Mouse (Mus musculus) liver, adult 2 months (tissue): ENCODE data around the gene Mob1a. TPM values are rescaled to one million over a fixed set of nuclear protein-coding genes. Genes with fewer than 3 reads are reported as not detected.

Source experiments
- DNase-seq: peaks from one replicate; pipeline ENCODE4 v3.0.0-alpha.2; 2011; ENCODE audit warnings: low read depth, low spot score; ENCODE audit errors: extremely low read depth
- H3K27ac ChIP-seq: fragments of 200-500 bp; replicated peaks from 2 replicates; pipeline ENCODE4 v1.5.1; 2012; ENCODE audit warnings: low read depth, mild to moderate bottlenecking, control low read depth, inconsistent platforms, low read length; ENCODE audit not compliant: insufficient read depth
- H3K27me3 ChIP-seq: fragments of 200-500 bp; 2 replicates; pipeline ENCODE4 v1.6.1; 2012; ENCODE audit warnings: mild to moderate bottlenecking, moderate library complexity, low read length, inconsistent platforms; ENCODE audit not compliant: control insufficient read depth, insufficient read depth
- H3K36me3 ChIP-seq: fragments of 200-500 bp; 2 replicates; pipeline ENCODE4 v1.6.1; 2012; ENCODE audit warnings: low read length, inconsistent platforms; ENCODE audit not compliant: control insufficient read depth, insufficient read depth
- H3K4me1 ChIP-seq: fragments of 200-500 bp; 2 replicates; pipeline ENCODE4 v1.6.1; 2011; ENCODE audit warnings: low read length; ENCODE audit not compliant: control insufficient read depth, insufficient read depth
- H3K4me3 ChIP-seq: fragments of 200-500 bp; 2 replicates; pipeline ENCODE4 v1.5.1; 2011; ENCODE audit warnings: low read depth, mild to moderate bottlenecking, control low read depth, low read length, moderate library complexity; ENCODE audit not compliant: insufficient read depth
- H3K79me2 ChIP-seq: fragments of 200-500 bp; 2 replicates; pipeline ENCODE4 v1.6.1; 2012; ENCODE audit warnings: inconsistent platforms, mild to moderate bottlenecking, low read length, moderate library complexity; ENCODE audit not compliant: control insufficient read depth, insufficient read depth
- H3K9ac ChIP-seq: fragments of 200-500 bp; 2 replicates; pipeline ENCODE4 v1.6.1; 2012; ENCODE audit warnings: low read depth, mild to moderate bottlenecking, control low read depth, inconsistent platforms, low read length
- CTCF ChIP-seq: fragments of 200-500 bp; IDR thresholded peaks from 2 replicates; pipeline ENCODE4 v1.5.1; 2011; ENCODE audit warnings: low read depth, low read length, control low read depth
- POLR2A ChIP-seq: fragments of 200-500 bp; IDR thresholded peaks from 2 replicates; pipeline ENCODE4 v1.6.1; 2011; ENCODE audit warnings: low read length, control low read depth; ENCODE audit not compliant: insufficient read depth; ENCODE audit errors: extremely low read depth
- WGBS: fragments of 180-500 bp; shearing (Covaris S2); methylation state at CpG from one replicate; pipeline ENCODE4 v1.1.7; 2018; 5-methylcytosine and 5-hydroxymethylcytosine counted together
- polyA plus RNA-seq: library from polyadenylated mRNA; depleted of rRNA; stranded (reverse); fragments of >200 nt; gene quantifications from 2 replicates; pipeline ENCODE4 v1.2.3, GENCODE M21; 2012
- total RNA-seq: library from RNA; depleted of rRNA; stranded (reverse); fragments of >200 nt; gene quantifications from 2 replicates; pipeline ENCODE4 v1.2.3, GENCODE M21; 2014

Mob1a gene
- total and polyA plus RNA-seq, 2 experiments = 11.9 to 35.2 TPM

DNA sequence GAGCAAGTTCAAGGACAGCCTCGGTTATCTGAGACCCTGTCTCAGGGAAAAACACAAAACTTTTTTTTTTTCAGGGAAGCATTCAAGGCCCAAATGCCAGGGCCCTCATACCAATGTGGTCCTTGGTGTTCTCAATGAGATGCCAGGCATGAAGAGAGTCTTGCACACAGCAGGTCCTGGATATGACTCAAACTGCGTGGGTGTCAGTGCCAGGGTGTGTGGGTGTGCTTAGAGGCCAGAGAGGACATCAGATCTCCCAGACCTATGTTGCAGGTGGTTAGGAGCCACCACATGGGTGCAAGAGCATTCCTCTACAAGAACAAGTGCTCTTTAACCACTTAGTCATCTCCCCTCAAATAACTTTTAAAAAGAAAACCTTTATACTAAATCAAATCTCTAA lies 24.5 kb upstream of the Mob1a start:
- WGBS = 60% methylated on average over 2 of the region's 2 CpGs

DNA sequence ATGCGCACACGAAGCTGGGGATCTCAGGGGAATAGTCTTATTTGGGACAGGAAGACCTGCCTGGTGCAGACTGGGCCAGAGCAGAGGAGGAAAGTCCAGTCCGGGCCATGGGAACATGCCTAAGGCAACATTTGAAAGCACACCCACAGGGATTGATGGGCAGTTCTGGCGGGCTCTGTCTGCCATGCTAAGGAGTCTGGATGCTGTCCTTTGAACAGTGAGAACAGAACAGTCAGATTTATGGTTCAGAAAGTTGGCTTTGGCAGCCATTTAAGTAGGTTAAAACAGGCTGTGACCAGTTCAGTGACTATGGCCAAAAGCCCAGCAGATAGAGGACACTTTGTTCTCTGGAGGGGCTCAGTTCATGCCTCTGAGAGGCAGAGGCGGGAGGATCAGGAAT lies 23.6 kb upstream of the Mob1a start:
- DNase-seq = no peak
- 89% methylated on average over 5 of the region's 5 CpGs for WGBS
- no peaks in the 10 kb centered on the region for H3K27me3 ChIP-seq
- no peaks in the 10 kb centered on the region for H3K79me2 ChIP-seq
- no peak overlapping the region for H3K27ac ChIP-seq
- no peak overlapping the region for H3K9ac ChIP-seq
- H3K36me3 ChIP-seq = no peaks in the 10 kb centered on the region
- no peak overlapping the region for H3K4me3 ChIP-seq
- no peaks in the 10 kb centered on the region for H3K4me1 ChIP-seq
- TF ChIP-seq POLR2A (no peak), CTCF (no peak)

More for the DNA sequence above, 24.5 kb upstream of the Mob1a start:
- Histone ChIP-seq H3K4me1 (no peaks in the 10 kb centered on the region), H3K4me3 (no peak overlapping the region), H3K27ac (no peak overlapping the region), H3K79me2 (no peaks in the 10 kb centered on the region), H3K36me3 (no peaks in the 10 kb centered on the region), H3K27me3 (no peaks in the 10 kb centered on the region), H3K9ac (no peak overlapping the region)
- DNase-seq = no peak
- no peak for TF ChIP-seq POLR2A
- no peak for TF ChIP-seq CTCF

- DNase-seq = no peak
- 94% methylated on average over 7 of the region's 7 CpGs for WGBS
- Histone ChIP-seq H3K4me1 (peaks cover 3% of the 10 kb centered on the region), H3K27ac (no peak overlapping the region), H3K36me3 (no peaks in the 10 kb centered on the region), H3K27me3 (no peaks in the 10 kb centered on the region), H3K79me2 (no peaks in the 10 kb centered on the region), H3K4me3 (no peak overlapping the region), H3K9ac (no peak overlapping the region)
- TF ChIP-seq POLR2A (no peak), CTCF (no peak)
Measured at GRCm38 (mm10) chr6:83309017-83309416, 16.8 kb upstream of the Mob1a start.

DNA sequence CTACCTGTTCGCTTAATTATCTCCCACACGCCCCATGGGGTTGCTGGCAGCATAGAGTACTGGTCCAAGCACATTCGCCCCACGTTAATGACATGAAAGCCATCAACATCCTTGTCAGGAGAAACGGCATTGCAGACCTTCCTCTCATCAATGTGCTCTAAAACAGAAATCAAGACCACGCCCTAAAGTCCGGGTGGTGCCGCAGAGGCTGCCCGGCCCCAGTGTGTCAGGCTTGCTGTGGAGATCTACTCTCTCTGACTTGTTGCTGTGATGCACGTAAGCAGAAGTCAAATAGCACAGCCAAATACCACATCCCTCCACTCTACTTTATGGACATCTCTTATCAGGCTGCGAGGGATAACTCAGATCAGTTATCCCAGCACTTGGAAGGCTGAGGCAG lies 14.6 kb upstream of the Mob1a start:
- Histone ChIP-seq H3K4me3 (no peak overlapping the region), H3K27me3 (no peaks in the 10 kb centered on the region), H3K9ac (no peak overlapping the region), H3K27ac (no peak overlapping the region), H3K4me1 (peaks cover 7% of the 10 kb centered on the region), H3K79me2 (no peaks in the 10 kb centered on the region), H3K36me3 (no peaks in the 10 kb centered on the region)
- TF ChIP-seq POLR2A (no peak), CTCF (no peak)
- DNase-seq = no peak
- WGBS = 94% methylated on average over 11 of the region's 11 CpGs

GRCm38 (mm10) chr6:83312021-83312420 lies 13.8 kb upstream of the Mob1a start:
- peak; percentile 26 for DNase-seq
- H3K9ac ChIP-seq = no peak overlapping the region
- H3K79me2 ChIP-seq = no peaks in the 10 kb centered on the region
- H3K27ac ChIP-seq = no peak overlapping the region
- no peaks in the 10 kb centered on the region for H3K27me3 ChIP-seq
- H3K4me1 ChIP-seq = peaks cover 7% of the 10 kb centered on the region
- WGBS = 56% methylated on average over 7 of the region's 7 CpGs
- no peaks in the 10 kb centered on the region for H3K36me3 ChIP-seq
- no peak overlapping the region for H3K4me3 ChIP-seq
- no peak for TF ChIP-seq POLR2A
- no peak for TF ChIP-seq CTCF

GRCm38 (mm10) chr6:83312514-83312913 lies 13.3 kb upstream of the Mob1a start:
- 92% methylated on average over 8 of the region's 8 CpGs for WGBS
- no peaks in the 10 kb centered on the region for H3K79me2 ChIP-seq
- TF ChIP-seq POLR2A (no peak), CTCF (no peak)
- H3K27ac ChIP-seq = no peak overlapping the region
- no peaks in the 10 kb centered on the region for H3K36me3 ChIP-seq
- no peak for DNase-seq
- no peaks in the 10 kb centered on the region for H3K27me3 ChIP-seq
- peaks cover 7% of the 10 kb centered on the region for H3K4me1 ChIP-seq
- H3K4me3 ChIP-seq = no peak overlapping the region
- H3K9ac ChIP-seq = no peak overlapping the region
